Mouse (Mus musculus): ENCODE data around the gene Lonp1. TPM values are rescaled to one million over a fixed set of nuclear protein-coding genes. Genes with fewer than 3 reads are reported as not detected.
"Not testable (repeated sequence)": the region's sequence is repeated elsewhere in the genome, so short reads cannot be mapped to it uniquely, and the experiment has no call there.

The Lonp1 gene
- total RNA-seq, 2 experiments from 2014 or later = 58.1 to 59.2 TPM

DNA sequence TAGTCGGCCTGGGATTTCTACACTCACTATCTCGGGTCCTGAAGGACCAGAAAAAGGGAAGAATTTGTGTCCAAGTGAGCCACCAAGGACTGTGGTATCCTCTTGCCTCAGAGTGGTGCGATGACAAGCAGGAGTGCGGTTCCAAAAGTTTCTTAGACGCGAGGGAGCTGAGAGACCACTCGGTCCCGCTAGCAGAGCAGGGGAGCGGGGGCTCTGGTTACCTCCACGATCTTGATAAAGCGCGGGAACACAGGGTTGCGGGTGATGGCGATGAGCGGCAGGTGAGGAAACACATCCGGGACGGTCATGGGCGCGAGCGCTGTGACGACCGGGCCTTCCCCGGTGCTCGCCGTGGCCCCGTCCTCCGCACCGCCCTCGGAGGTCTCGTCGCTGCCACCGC, 427 bp downstream of the Lonp1 start:
- no peak for DNase-seq (ENCODE audit: low spot score in 2 of 2)

DNA sequence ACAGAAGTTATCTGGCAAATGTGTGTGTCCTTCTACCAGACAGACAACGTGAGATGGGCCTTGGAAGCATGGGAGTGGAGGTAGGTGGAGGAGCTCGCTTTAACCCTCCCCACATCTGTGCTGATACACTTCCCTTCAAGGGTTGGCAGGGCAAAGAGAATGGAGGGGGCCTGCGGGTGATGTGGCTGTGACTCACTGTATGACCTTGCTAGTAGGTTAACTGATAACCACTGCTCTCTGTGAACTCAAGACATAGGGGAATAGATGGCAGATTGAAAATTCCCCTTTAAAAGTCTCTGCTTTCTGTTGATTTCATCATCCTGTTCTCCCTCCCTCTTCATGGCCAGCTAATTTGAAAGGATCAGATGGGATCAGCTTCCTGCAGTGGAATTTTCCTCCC, 1.2 kb downstream of the Lonp1 start:
- no peak for DNase-seq (ENCODE audit: low spot score in 2 of 2)

DNA sequence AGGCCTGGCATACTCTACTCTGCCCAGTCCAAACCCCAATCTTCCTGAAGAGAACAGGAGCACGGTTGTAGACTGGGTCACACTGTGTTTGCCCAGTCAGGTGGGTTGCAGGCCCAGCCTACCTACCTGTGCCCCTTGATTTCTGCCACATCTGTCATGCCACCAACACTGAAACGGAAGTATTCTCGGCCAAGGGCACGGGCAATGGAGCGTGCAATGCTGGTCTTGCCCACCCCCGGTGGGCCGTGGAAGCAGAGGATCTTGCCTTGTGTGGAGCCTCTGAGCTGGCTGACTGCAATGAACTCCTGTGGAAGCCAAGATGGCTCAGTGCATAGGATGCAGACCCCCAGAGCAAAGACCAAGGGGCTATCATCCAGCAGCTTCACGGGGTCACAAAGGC, 9.1 kb downstream of the Lonp1 start:
- no peak for DNase-seq (ENCODE audit: low spot score in 2 of 2)

DNA sequence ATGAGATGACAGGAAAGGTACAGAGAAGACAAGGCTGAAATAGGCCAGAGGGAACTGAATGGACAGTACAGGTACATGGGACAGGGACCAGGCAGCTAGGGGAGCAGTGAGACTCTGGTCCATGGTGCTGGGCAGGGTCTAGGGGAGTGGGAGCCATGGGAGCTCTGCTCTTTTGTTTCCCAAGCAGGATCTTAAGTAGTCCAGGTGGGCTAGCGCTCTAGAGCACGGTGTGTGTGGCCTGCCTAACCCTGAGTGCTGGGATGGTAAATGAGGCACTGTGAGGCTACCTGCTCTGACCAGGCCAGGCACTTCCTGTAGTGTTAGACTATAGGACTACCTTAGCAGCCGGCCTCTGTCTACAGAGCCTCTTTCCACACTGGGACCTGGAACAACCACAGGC, 10.0 kb downstream of the Lonp1 start:
- DNase-seq (ENCODE audit: low spot score in 2 of 2) = no peak

DNA sequence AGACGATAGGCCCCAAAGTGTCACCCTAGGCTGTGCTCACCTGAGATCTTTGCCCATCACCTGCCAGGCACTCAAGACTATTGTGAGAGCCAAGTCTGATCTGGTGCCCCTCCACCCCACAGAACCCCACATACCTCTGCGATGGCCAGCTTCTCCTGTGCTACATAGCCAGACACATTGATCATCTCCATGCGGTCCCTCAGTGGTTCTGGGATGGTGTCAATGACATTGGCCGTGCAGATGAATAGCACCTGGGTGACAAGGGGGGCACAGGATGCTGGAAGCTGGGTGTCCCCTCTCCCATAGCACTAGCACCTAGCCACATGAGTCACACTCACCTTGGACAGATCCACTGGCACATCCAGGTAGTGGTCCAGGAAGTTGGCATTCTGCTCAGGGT, 10.9 kb downstream of the Lonp1 start:
- no peak for DNase-seq (ENCODE audit: low spot score in 2 of 2)

DNA sequence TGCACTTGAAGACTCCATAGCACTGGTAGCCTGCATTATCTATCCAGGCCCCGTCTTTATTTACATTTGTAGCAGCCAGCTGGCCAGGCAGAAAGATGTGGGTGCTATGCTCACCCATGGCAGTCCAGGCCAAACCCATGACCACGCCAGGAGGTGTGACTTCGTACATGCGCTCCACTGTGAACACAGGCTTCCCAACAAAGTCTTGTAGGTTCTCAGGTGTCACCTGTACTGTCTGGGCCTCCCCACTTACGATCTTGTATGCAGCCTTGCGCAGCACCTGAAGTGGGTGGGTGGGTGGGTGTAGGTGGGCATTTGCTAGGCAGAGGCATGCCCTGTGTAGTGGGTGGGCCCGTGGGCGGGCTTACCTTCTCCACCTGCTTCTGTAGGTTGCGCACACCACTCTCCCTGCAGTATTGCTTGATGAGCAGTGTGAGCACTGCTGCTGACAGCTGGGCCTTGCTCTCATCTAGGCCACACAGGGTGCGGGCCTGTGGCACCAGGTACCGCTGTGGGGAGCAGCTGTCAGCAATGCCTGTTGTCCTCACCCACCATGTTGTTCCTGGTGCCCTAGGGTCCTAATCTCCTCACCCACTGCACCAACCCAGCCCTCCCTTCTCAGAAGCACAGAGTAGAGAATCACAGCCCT, 11.4 kb downstream of the Lonp1 start:
- no peak for DNase-seq (ENCODE audit: low spot score in 2 of 2)

DNA sequence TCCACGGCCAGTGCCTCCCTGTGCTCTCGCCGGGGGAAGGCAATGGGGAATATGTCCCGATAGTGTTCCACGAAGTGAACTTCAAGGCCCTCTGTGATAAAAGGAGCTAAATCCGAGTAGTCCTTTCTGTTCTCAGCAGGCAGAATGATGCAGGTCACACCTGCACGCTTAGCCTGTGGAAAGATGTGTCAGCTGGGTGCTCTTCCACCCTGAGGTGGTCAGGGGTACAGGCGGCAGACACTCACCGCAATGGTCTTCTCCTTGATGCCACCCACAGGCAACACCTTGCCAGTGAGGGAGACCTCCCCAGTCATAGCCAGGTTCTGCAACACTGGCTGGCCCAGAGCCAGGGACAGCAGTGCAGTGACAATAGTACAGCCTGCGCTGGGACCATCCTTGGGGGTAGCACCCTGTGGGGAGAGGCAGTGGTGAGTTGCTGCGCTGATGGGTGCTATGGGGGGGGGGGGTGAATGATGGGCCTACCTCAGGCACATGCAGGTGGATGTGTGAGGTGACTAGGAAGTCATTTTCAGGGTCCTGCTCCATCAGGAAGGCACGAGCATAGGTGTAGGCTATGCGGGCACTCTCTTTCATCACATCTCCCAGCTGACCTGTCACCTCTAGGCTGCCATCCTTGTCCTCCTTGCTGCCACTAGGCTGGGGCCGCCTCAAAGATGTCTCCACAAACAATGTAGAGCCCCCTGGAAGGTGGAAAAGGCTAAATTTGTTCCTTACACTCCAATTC, 12.1 kb downstream of the Lonp1 start:
- DNase-seq (ENCODE audit: low spot score in 2 of 2) = no peak

DNA sequence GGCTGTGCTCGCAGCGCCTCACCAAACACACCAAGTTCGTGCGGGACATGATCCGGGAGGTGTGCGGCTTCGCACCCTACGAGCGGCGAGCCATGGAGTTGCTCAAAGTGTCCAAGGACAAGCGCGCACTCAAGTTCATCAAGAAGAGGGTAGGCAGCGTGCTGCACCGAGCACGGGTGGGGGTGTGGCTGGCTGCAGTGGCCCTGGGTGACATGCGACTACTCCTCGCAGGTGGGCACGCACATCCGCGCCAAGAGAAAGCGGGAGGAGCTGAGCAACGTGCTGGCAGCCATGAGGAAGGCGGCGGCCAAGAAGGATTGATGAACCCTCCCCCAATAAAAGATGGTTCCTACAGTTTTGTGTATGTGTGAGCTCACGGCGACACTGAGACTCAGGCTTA, 12.8 kb downstream of the Lonp1 start:
- DNase-seq (ENCODE audit: low spot score in 2 of 2) = not testable (repeated sequence)

DNA sequence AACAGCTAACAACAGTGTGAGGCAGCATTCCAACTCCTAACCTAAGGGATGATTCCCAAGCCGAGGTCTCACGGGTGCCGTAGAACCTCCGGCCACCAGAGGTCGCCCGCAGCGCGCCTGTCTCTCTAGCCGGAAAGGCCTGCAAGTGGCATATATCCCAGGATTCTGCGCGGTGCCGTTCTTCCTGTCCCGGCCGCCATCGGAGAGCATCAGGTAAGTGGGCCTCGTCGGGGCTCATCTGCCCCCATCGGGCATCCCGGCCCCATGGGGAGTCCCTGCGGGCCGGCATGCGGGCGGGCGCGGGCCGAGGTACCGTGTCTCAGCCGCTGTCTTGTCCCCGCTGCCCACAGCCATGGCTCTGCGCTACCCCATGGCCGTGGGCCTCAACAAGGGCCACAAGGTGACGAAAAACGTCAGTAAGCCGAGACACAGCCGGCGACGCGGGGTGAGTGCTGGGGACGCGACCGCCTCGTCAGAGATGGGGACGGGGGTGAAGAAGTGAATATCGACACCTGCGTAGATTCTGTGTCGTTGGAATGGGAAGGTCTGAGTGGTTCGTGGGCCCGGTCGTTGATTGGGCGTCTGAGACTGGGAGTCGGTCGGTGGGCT, 13.3 kb downstream of the Lonp1 start, which contains the start of gene Rpl36:
Rpl36 (plus strand) TSS at position 181 of the 609 bp plus-strand sequence.
- DNase-seq (ENCODE audit: low spot score in 2 of 2) = peak; percentile 90 to 94

DNA sequence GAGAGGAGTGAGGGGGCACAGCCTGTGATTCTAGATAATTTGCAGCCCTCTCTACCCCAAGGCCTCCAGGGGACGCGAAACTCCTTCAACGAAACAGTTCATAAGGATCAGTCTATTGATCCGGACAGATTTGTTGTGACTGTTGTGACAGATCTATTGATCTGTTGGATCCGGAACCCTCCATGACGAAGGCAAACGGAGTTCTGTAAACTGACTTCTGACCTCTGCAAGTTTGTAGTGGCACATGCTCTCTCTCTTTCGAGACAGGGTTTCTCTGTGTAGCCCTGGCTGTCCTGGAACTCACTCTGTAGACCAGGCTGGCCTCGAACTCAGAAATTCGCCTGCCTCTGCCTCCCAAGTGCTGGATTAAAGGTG, 14.1 kb downstream of the Lonp1 start:
- not testable (repeated sequence) for DNase-seq (ENCODE audit: low spot score in 2 of 2)

DNA sequence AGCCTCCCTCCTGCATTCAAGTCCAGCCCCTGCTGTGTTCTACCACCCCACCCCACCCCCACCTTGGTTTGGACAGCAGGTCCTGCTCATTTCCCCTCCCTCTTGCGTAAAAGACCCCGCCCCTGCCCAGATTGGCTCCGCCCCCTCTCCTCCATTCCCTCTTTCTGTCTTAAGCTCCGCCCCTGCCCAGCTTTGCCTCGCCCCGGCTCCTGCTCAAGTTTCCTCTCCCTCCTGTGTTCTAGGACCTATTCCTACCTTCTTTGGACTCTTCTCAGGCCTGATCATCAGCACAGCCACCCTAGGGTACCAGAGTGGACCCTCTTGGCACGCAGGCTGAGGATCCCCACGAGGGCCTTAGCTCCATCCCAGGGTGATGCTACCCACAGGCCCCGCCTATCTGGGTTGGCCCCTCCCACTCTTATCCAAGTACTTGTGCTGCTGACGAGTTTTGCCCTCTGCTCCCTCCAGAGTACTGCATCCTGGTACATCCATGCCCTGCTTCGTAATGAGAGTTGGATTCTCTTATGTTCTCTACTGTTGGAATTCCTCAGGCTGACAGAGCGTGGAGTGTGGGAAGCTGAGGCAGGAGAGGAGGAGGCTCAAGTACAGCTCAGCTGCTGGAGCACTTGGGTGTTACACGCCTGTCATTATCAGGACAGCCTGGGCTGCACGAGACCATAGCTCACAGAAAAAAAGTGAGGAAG, 14.7 kb downstream of the Lonp1 start:
- no peak for DNase-seq (ENCODE audit: low spot score in 2 of 2)

DNA sequence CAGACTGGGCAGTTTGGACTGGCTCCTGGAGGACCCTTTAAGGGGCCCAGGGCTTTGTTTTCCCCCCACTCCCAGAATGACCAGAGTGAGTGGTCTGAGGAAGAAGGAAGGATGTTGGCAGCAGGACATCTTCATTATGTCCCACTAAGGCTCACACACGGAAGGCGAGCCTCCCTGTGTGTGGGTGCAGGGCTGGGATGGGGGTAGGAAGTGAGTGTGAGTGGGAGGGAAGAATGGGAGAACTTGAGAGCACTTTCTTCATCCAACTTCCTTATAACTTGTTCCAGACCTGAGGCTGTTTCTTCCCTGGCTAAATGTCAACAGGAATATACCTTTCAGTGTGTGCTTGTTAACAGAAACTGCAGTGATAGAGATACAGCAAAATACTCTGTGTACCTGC, 15.4 kb downstream of the Lonp1 start:
- no peak for DNase-seq (ENCODE audit: low spot score in 2 of 2)

DNA sequence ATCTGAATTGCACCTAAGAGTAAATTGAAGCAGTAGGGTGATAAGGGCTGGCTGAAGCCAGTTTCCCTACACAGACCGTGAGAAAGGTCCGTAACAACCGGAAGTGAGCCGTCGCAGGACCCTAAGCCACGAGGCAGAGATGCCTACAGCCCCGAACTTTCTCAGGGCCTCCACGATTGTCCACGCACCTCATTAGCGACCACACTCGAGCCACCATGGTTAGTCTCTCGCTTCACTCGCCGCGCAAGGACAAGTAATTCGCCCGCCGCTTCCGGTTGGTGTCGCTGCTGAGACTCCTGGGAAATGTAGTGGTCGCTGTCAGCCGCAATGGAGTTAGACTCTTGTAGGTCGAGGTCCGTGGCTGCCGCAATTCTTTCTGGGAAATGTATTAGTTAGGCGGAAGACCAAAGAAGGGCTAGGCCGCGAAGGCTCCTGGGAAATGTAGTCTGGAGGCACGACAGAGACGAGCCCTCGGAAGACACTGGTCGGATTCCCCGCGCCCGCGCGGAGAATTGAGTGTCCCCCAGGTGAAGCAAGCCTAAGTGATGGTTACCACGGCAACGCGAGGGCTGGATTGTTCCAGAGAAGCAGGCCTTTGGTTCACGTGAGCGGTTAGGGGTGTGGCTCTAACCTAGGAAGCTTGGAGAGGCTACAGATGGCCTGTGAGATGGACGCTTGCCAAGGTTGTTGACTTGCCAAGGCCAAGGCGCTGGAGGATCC, 17.1 kb downstream of the Lonp1 start, which contains the start of gene 2410015M20Rik:
2410015M20Rik (minus strand) TSS at position 320 of the 720 bp plus-strand sequence.
- peak; percentile 77 to 91 for DNase-seq (ENCODE audit: low spot score in 2 of 2)

DNA sequence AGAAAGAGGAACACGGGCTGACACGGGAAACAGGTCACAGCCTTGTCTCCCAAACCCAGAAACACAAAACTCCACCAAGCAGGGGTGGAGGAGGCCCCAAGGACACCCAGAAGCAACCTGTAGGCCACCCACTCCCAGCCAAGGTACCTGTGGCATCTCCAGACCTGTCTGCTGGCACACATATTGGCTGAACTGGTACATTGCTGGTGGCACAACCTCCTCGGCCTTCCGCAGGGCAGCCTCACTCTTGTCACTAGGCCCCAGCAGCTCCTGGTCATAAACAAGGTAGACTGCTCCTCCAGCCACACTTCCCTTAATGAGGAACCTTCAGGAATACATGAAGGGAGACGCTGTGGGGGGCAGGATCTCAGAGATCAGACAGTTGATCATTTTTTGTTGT, 18.0 kb downstream of the Lonp1 start:
- no peak for DNase-seq (ENCODE audit: low spot score in 2 of 2)

DNA sequence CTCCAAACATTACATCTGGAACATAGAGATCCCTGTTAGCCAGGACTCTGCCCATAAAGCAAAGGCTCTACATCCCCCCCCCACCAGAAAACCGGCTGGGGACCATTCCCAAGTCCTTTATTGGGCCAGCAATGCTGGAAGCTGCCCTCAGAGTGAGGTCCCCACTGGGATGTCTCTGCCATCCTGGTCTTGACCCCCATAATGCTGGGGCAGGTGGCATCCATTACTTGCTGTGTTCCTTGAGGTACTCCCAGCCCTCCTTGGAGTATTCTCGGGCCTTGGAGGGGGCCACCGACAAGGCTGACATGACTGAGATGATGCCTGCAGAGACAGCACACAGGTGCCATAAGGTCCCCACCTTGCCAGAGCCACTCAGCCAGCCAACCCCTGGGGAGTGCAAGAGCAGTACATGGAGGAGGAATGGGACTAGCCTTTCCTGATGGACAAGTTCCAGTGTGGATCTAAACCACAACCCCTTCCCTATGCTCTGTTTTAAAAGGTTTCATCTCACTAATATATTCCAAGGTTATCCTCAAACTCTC, 19.1 kb downstream of the Lonp1 start:
- DNase-seq (ENCODE audit: low spot score in 2 of 2) = no peak

DNA sequence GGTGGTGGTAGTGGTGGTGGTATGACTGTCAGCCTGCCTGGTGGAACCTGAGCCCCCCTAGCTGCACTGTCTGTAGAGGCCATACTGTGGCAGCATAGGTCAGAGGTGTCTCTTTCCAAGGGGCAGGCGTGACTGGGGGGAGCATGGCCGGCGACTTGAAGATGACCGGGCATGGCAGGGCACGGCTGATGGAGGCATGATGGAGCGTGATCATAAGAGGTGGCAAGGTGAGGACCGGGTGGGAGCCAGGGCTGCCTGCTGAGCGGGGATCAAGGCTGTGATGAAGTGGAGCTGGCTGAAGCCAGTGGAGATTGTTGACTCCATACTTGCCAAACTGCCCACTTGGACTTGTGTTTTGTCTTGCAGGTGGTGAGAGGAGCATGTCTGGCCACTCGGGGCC, 21.3 kb downstream of the Lonp1 start:
- DNase-seq (ENCODE audit: low spot score in 2 of 2) = no peak

DNA sequence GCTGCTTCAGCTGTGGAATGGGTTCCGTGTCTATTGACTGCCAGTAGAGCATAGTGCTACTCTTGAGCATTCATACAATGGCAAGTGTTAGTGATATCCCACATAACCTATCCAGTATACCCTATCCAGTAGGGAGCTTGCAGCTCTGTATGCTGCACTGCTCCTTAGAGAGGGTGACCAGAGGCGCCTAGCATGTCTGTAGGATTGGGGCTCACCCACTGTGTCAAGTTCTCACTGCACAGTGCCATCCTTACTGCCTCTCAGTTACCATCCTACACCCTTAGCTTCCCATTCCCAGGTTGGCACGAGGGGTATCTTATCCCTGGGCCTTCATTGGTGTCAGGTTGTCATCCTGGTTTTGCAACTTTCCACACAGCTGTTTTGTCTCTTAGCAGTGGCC, 22.3 kb downstream of the Lonp1 start:
- no peak for DNase-seq (ENCODE audit: low spot score in 2 of 2)

DNA sequence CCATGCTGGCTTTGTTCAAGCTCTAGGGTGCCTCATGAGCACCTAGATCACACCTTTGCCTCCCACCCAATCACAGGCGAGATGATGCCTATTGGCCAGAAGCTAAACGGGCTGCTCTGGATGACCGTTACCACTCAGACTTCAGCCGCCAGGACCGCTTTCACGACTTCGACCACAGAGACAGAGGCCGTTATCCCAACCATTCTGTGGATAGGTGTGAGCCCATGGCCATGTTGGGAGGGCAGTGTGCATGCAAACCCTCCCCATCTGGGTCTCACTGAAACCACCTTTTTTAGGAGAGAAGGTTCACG, 22.7 kb downstream of the Lonp1 start:
- DNase-seq (ENCODE audit: low spot score in 2 of 2) = no peak

DNA sequence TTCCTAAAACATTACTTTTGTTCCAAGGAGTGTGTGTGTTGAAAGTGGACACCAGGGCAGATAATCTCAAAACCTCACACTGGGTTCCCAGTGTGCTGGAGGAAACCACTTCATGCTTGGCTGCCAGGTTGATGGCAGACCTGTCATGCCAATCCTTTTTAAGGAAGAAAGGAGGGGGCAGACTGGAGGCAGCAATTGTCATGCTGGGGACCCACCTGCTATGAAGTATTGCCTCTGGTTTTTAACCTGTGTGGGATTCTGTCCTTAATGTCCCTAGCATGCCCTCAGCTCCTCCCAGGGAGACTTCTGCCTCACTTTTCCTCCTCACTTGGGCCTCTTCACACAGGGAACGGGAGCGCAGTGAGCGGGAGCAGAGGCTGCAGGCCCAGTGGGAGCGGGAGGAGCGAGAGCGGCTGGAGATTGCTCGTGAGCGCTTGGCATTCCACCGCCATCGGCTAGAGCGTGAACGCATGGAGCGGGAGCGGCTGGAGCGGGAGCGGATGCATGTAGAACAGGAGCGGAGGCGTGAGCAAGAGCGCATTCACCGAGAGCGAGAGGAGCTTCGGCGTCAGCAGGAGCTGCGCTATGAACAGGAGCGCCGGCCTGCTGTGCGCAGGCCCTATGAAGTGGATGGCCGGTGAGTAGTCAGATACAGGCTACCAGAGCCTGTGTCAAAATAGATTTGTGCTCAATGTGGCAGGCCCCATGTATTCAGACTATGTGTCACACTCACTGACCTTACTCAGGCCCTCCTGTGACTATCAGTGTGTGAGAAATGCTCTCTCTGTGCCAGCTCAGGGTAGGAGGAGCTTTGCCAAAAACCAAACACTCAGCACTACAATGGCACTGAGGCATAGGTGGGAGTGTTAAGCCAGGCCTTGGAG, 23.3 kb downstream of the Lonp1 start:
- no peak for DNase-seq (ENCODE audit: low spot score in 2 of 2)

Data from gastrocnemius, postnatal 4 days (tissue).